Mouse (Mus musculus) liver, embryonic 14.5 days (tissue): Measurements from ENCODE around the gene Egfr.

Source experiments
- CTCF ChIP-seq: IDR thresholded peaks from 2 replicates; pipeline ENCODE4 v1.5.1; 2016; ENCODE audit warnings: antibody characterized with exemption, low read depth, control low read depth
- EP300 ChIP-seq: IDR thresholded peaks from 2 replicates; pipeline ENCODE4 v1.6.1; 2016; ENCODE audit warnings: antibody characterized with exemption, low read depth

DNA sequence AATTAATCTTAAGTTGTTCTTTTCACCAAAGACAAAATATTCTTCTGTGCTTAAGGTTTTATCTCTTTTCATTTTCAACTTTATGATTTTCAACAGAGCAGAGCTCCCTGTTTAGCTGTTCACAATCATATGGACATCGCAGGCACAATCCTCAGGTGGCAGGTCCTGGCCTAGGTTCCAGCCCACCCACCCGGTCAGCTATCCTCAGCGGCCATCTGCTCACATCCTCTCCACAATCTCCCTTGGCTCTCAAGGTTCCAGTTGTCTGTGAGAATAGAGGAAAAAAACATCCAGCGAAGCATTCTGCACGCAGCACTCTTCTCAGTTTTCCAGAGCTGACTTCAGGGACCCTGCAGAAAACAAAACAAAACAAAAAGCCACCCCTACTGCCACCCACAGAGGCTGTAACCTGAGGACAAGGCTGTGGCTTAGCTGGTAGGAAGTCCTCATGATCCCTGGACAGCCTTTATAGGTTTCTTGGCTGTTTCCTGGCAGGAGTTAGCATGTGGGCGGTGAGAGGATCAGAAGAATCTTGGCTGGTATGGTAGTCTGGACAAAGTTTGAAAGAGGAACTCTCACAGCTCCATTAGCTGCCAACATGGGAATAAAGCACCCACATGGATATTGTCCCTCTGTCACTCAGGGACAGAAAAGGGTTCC lies 183.7 kb downstream of the Egfr start:
- TF ChIP-seq EP300 (no peak), CTCF (no peak)
